Mouse (Mus musculus) ES-E14 (cell line): Measurements from ENCODE around the gene Ugt1a7c.

Source experiments
- HCFC1 ChIP-seq: IDR thresholded peaks from 2 replicates; pipeline ENCODE4 v1.6.1; 2012; ENCODE audit warnings: low read length, inconsistent platforms, borderline replicate concordance; ENCODE audit not compliant: insufficient read depth
- MAFK ChIP-seq: IDR thresholded peaks from 2 replicates; pipeline ENCODE4 v1.6.1; 2014; ENCODE audit warnings: mild to moderate bottlenecking, low read depth, low read length, inconsistent platforms; ENCODE audit not compliant: insufficient read depth
- ZNF384 ChIP-seq: IDR thresholded peaks from 2 replicates; pipeline ENCODE4 v1.6.1; 2012; ENCODE audit warnings: low read depth, low read length, inconsistent platforms

DNA sequence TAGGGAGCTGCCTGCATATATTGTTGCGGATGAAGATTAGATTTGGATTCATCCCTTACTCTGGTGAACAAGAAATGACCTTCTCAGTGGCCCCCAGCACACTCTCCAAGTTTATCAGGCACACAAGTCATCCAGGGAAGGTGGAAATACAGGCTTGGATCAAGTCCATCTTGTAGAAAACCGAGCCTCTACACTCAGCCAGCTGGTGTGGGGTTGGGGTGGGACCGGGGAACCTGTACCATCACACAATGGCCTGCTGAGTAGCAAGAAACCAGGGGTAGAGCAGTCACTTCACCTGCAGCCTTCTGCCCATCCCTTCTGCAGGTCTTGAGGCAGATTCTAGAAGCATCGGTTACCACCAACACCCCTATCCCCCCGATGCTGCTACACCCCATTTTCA is 139.8 kb downstream of the Ugt1a7c start:
- TF ChIP-seq HCFC1, result no peak
- TF ChIP-seq MAFK, result no peak
- no peak for TF ChIP-seq ZNF384
